Mouse (Mus musculus) erythroblast, embryonic 14.5 days (primary cell): Measurements from ENCODE around the gene Fbp1.

Experiments
- GATA1 ChIP-seq: IDR thresholded peaks from 2 replicates; pipeline ENCODE4 v1.6.1; 2012; ENCODE audit warnings: low read length, inconsistent platforms, mixed read lengths
- TAL1 ChIP-seq: IDR thresholded peaks from 3 replicates; pipeline ENCODE4 v1.6.1; 2012; ENCODE audit warnings: low read length, inconsistent platforms, mixed read lengths

DNA sequence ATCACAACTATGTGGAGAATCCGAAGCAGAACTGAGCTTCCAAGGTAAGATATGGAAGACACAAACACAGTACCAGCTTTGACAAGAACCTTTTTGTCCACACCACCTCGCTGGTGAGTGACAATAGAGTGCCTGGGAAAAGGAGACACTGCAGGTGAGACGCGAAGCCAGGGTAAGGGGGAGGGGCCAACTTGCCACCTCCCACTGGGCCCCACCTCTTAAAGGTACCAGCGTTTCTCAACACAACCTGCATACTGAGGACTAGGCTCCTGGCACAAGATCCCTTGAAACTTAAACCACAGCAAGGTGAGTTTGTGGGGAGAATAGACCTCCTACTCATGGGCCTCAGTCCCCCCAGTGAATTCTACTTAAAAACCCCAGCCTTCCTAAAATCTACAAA lies 10.8 kb downstream of the Fbp1 start:
- no peak for TF ChIP-seq GATA1
- no peak for TF ChIP-seq TAL1
